Mouse (Mus musculus) kidney, postnatal 4 days (tissue): ENCODE measurements around the gene Bmp3.
A peak's percentile ranks its signal among the peaks of the same experiment; 100 is the strongest.

Experiments used
- DNase-seq, 2 experiments: peaks; one replicate each; pipeline ENCODE4 v3.0.0; 2021; ENCODE audit warnings: mixed read lengths in 2 of 2

The Bmp3 gene

DNA sequence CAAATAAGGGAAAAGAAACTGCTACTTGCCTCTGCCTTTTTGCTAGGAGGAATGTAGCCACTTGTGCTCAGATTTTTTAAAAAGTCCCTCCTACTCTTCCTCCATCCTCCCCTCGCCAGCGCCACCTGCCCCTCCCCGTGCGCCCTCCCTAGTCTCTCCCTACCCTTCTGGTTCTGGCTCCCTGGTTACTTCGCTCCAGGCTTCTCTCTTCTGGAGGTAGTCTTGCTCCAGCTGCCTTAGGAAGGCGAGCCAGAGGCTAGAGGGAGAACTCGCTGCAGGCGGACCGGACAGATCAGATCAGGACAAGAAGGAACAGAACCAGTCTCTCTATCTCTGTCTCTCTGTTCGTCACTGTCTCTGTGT, at the start of gene Bmp3:
Bmp3 (plus strand) TSS at position 152 of the 363 bp plus-strand sequence.
- DNase-seq: peak; percentile 50 to 63

DNA sequence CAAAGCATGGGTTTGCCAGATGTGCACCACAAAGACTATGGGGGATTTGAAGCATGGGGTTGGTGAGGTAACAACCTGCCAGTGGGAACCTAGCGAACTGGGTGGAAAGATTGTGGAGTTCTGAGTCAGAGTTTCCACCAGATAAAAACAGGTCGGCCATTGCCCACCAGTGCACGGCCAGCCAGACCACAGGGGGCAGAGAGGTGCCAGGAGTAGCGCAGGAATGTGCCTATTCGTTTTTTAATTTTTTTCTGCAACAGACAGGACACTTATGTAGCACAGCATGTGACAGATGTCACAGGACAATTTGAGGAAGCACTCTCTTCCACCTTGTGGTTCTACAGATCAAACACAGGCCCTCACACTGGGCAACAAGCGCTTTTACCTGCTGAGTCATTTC, 49.5 kb upstream of the Bmp3 start:
- no peak for DNase-seq

DNA sequence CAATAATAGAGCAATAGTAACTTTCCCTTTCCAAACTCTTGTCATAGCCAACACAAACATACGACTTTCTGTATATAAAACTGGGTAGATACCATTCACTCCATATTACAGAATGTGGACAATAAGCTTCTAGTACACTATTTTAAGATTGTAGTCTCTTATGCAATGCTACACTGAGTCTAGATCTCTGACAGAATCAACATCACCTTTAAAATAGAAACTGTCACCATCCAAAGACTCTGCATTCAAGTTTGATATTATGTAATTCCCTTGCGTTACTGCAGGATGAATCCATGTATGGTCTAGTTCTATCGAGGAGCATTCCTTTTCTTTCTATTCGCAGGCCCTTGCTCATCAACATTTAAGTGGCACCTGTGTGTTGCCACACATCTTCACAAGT, 47.7 kb upstream of the Bmp3 start:
- DNase-seq: no peak

- no peak for DNase-seq
These were observed 47.2 kb upstream of the Bmp3 start for GRCm38 (mm10) chr5:98807022-98807421.

- peak; percentile 15 to 35 for DNase-seq
These were observed 46.3 kb upstream of the Bmp3 start for GRCm38 (mm10) chr5:98807953-98808352.

DNA sequence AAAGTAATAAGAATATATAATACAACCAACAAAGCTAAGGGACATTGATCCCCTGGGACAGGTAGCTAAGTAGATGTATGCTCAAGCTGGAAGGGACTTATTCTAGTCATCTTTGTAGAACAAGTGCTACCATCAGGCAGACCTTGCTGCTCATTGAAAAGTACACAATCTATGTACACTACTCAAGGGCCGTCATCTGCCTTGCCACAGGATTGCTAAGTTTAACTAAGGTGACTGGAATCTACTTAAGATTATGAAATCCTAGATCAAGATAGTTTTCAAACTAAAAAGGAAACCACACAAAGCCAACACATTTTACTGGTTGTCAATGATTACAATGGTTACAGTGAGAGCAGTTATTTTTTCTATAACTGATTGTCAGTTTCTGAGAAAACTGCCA, 41.8 kb upstream of the Bmp3 start:
- no peak for DNase-seq

DNA sequence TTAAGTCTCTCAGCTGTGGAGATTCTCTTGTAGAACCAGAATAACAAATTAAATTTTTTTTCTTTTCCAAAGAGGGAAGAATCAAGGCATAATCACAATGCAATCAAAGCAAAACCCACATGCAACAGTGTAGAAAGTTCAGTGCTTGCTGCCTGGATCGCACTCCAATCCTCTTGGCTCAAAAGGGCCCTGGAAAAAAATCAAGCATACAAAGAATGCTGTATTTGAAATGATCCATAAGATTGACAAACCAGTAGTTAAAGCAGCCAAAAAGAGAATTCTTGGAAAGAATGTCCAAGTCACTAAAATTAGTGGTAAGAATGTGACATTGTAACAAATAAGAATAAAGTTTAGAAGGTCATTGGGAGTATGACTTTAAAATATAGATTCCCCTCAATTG, 38.9 kb upstream of the Bmp3 start:
- no peak for DNase-seq

DNA sequence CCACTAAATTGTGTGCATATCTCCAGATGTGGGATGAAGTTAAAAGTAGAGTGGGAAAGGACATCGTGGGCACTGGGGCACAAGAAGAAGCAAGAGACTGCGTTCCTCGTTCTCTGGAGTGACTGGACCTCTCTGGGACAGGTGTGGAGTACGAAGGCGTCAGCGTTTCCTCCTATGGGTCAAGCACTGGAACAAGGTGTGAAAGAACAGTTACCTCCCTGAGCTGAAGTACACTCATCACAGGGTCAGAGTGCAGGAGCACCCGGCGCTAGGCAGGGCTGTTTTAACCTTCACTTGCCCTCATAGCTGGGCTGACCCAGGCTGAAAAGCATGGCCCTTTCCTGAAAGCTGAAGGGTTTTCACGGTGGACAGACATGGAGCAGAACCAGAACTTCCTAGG, 20.5 kb upstream of the Bmp3 start:
- DNase-seq: no peak

DNA sequence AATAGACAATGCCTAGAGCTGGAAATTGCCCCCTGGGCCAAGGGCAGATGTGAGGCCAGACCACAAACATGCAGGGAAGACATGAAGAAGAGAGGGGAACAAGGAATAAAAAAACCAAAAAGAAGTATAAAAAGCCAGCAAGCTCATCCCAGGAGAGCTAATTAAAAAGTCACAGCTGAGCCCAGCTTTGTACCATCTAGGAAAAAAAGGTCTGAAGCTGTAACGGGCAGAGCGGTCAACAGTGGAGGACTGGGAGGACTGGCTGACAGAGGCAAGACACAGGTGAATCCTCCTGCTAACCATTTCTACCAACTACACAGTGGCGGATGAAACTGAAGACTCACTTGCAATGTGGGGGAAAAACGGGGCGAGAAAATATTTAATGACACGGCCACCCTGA, 19.9 kb upstream of the Bmp3 start:
- no peak for DNase-seq

DNA sequence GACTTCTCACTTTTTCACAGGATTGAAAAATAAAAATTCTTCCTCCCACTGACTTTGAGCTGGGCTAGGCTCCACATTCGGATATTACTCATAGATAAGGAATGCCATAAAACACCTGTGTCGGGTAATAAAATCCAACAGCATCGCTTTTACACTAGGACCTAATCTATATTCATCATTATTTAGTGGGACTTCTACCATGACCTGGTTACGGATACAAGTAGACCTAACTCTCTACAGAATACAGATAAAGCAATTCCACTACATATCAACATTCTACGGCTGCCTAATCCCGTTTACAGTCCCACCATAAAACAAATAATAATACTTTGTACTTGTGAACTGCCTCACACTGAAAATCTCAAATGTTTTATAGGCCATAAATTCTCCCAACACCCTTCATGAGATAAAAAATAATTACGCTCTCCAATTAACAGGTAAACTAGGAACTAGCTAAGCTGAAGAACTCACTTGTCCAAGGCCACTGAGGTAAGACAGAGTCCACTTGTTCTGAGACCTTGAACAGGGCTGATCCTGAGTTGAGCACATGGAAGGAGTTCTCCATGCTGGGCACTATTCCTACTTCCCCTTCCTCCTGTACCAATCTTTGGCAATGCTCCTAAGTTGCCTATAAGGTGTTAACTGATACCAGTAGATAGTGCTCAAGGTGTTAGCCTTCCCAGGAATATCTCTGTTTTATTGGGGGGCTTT, 11.5 kb upstream of the Bmp3 start:
- DNase-seq: no peak

DNA sequence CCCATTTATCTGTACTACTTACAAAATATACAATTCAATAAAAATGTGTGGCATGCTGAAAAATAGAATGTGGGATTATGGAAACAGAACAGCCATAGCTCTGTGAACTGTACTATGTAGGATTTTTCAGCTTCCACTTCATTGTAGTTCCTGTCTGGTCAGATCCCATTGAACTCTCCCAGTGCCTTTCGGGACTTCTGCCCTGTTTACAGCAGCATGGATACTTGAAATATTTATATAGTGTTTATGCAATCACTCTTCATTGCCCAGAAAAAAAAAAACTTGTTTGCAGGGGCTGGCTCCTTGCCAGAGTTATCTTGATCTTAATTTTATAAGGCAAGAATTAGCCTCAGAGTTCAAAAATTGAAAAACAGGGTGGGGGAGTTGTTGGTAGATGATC, 9.6 kb upstream of the Bmp3 start:
- no peak for DNase-seq

DNA sequence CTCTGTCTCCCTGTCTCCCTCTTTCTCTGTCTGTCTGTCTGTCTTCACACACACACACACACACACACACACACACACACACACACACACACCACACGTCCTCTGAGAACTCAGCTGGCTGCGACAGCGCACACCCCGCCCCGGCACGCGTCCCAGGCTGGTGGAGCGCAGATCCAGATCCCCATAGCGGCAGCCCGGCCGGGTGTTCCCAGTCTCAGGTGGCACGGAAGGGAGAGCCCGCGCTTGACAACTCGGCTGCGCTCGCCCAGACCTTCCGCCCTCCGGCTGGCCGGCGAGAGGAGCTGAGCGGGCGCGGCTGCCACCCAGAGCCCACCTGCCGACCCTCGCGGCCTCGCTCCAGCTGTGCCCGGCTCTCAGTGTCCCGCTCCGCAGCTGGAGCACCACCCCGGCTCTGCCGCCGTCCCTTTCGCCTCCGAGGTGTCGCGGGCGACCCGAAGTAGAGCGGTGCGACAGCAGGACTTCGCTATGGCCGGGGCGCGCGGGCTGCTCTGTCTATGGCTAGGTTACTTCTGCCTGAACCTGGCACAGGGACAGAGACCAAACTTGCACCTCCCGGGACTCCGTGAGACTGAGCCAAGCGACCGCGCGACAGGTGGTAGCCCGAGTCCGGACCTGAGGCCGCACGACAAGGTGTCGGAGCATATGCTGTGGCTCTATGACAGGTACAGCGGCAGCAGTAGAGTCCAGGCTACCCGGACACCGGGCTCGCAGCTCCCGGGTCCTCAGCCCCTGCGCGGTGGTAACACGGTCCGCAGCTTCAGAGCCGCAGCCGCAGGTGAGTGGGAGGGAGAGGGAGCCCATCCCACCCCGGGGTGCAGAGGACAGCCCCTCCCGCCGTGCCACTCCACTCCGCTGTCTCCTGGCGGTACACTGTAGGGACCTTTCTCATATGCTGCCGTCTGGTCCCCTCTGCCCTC, 681 bp downstream of the Bmp3 start:
- peak; percentile 71 to 79 for DNase-seq

- no peak for DNase-seq
These were observed 1.5 kb downstream of the Bmp3 start for GRCm38 (mm10) chr5:98855741-98856140.

- DNase-seq: peak in 1 of 2 experiments; percentile 12
These were observed 2.1 kb downstream of the Bmp3 start for GRCm38 (mm10) chr5:98856356-98856755.

GRCm38 (mm10) chr5:98863891-98864290, 9.7 kb downstream of the Bmp3 start:
- peak; percentile 30 to 51 for DNase-seq

GRCm38 (mm10) chr5:98865146-98865545, 10.9 kb downstream of the Bmp3 start:
- DNase-seq: no peak

GRCm38 (mm10) chr5:98876056-98876455, 21.8 kb downstream of the Bmp3 start:
- no peak for DNase-seq

DNA sequence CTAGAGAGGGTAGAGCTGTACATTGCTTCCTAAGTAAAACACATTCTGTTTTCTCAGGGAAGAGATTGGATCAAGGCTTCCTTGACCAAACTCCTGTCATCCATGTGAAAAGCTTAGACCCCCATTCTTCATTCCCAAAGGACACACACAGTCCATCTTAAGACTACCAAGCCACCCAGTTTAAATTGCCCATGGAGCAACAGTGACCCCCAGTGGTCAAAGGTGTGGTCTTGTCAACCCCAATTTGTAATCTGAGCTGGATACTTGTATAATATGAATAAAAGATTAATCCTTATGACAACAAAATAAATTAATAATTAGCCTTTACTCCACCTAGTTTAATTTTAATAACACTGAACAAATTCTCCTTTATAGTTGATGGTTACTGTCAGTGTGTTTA, 24.7 kb downstream of the Bmp3 start:
- DNase-seq: peak; percentile 78 to 80

DNA sequence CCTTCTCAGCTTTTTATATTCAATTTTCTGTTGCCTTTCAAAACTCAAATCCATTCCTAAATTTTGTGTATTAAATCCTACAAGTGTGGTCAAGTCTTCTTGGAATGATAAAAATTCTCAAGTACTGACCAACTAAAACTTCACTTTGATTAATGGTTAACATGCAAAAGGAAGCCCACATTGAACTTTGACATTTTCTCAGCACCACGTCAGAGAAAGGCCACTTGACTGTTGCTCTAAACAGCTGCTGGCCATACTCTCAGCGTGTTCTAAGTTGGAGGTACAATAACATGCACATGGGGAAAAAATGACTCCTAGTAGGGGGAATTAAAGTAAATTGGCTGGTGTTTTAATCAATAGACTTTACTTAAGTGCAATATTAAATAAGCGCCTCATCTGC, 27.9 kb downstream of the Bmp3 start:
- no peak for DNase-seq

DNA sequence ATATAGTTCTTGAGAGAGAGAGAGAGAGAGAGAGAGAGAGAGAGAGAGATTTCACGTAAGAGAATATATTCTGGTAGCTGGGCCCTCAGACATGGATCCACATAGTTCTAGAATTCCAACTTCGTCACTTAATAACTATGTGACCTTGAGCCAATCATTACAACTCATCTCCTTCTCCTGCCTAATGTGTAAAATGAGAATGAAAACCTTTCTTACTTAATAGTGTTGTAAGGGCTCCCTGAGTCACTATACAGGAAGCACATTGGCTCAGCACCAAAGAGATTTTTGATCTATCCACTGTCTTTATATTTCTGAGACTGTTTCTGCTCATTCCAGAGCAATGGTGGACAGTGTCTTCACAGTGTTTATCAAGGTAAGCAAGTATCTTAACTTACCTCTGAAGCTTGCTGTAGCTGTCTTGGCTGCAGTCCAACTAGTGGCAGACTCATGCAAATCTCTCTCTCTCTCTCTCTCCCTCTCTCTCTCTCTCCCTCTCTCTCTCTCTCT, 36.4 kb downstream of the Bmp3 start:
- DNase-seq: no peak

DNA sequence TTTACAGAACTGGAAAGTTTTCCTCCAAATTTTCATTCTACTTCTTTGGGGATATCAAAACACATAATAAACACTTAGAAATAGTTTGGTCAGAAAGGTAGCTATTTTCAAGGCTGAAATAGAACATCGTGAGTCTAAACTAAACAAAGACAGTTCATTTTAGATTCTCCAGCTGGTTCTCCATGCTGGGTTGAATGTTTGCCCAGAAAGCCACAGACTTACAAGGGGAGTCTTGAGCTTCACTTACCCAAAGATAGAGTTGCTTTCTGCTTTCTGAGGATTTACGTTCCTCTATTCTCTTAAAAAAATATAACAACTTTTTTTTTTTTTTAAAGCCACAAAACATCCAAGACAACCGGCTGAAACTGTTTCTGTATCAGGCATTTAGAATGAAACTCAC, 40.1 kb downstream of the Bmp3 start:
- DNase-seq: no peak

- DNase-seq: no peak
These were observed 43.7 kb downstream of the Bmp3 start for GRCm38 (mm10) chr5:98897946-98898345.

DNA sequence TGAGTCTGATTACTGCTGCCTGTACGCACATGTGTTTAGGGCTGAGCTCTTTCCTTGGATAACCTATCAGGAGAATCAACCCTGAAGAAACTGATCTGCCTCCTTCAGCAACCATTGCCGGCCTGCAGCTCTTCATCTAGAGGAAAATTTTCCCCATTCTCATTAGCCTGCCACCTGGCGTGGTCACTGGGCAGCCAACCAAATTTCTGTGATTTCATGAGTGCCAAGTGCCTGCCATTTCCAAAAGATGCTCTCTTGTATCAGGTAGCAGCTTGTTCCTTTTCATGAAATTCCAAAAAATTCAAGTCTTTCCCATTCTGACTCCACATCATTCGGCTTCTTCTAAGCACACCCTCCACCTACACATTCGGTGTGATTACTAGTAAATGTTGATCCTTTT, 46.7 kb downstream of the Bmp3 start:
- no peak for DNase-seq

GRCm38 (mm10) chr5:98902339-98902738, 48.1 kb downstream of the Bmp3 start:
- peak in 1 of 2 experiments; percentile 4 for DNase-seq
